In the genomic region with DNA sequence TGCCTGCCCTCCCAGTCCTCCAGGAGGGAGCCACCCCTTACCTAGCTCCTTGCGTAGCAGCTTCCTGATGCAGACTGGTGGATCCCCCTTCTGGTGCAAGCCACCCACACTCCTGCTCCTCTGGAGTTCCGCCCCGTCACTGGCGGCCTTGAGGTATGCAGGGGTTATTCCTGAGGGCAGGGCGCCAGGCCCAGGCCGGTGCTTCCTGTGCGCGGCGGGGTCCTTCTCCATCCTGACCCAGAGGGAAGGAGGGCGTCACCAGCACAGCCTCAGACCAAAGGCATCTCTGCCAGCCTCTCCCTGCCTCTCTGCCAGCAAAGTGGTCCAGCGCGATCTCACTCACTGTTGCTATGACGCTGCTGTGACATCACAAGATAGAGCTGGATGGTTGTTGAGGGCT, we compare ENCODE assay signal across 10 mouse cellular contexts. TPM values are rescaled to one million over a fixed set of nuclear protein-coding genes. Genes with fewer than 3 reads are reported as not detected.
A peak's percentile ranks its signal among the peaks of the same experiment; 100 is the strongest.
DNase-seq lines count a peak whose midpoint lies in the region; ATAC-seq lines count a peak whose summit lies in the region.
"Had no signal": no experiment of that assay in that cellular context is flagged by ENCODE, and none has a peak within 500 bp of the region (broad histone marks: within the 10 kb centered on the region; RNA-seq: fewer than 3 reads in every experiment).

TSS of gene 1700029H14Rik (minus strand) at position 344 of the 400 bp plus-strand sequence.

- intact Hi-C loops in gastrocnemius, postnatal 14 days (cut with DNase I; ENCODE audit: low total_unique reads), result no loop called here

- no peak for ATAC-seq in erythroid progenitor cell, adult 5-6 weeks (replicated peaks; ENCODE audit: low FRiP score, poor library complexity, severe bottlenecking)

- peak; percentile 41 for DNase-seq in gastrocnemius, postnatal 14 days
- DNase-seq in gastrocnemius, adult 8-10 months (ENCODE audit: low spot score in 2 of 2), result no peak
- peak; percentile 18 for DNase-seq in urinary bladder, postnatal 14 days (ENCODE audit: low spot score)
- no peak for DNase-seq in urinary bladder, postnatal 25 days (ENCODE audit: low spot score)
- peak; percentile 73 for DNase-seq in kidney, postnatal 14 days
- DNase-seq in yolk sac, embryonic 10.5 days (ENCODE audit: low spot score), result peak; percentile 49
- no peak for DNase-seq in left cerebral cortex, adult 9 months (ENCODE audit: low spot score in 2 of 2)
- DNase-seq: gastrocnemius, postnatal 36 days had no signal

RNA-seq across cellular contexts. Expression of gene 1700029H14Rik, which starts in this region (rescaled TPM):
- total RNA-seq in gastrocnemius, postnatal 14 days (2021), result not detected
- not detected for total RNA-seq in gastrocnemius, adult 8-10 months (2022)
- total RNA-seq in erythroid progenitor cell, adult 5-6 weeks (2015; ENCODE audit: low replicate concordance), result not detected in 2 replicates
- total RNA-seq in erythroid progenitor cell, adult 5-6 weeks (2017; ENCODE audit: low replicate concordance), result not detected in 2 replicates
- total RNA-seq: CH12.LX; gastrocnemius, postnatal 36 days had no signal

Comparison
In these comparisons a context has a peak if more than half of its experiments do, and no peak if none do; other contexts are left out.
1. DNase-seq: peak in urinary bladder, postnatal 14 days (single experiment), kidney, postnatal 14 days (single experiment) and yolk sac, embryonic 10.5 days (single experiment); none in gastrocnemius, adult 8-10 months (0 of 2), urinary bladder, postnatal 25 days (single experiment) and left cerebral cortex, adult 9 months (0 of 2).
2. Peak in DNase-seq in gastrocnemius, postnatal 14 days; RNA of the gene not detected or under 1 TPM.